Mouse (Mus musculus) cerebellum, postnatal 4 days (tissue): ENCODE measurements around the gene Otop2.

ENCODE experiments used
- DNase-seq, 2 experiments: peaks; one replicate each; pipeline ENCODE4 v3.0.0; 2022; ENCODE audit warnings: low spot score in 2 of 2, mixed read lengths in 1 of 2

Otop2 gene

GRCm38 (mm10) chr11:115275954-115276353 is 31.0 kb upstream of the Otop2 start:
- no peak for DNase-seq

- DNase-seq = peak; percentile 88 to 93
Observed at GRCm38 (mm10) chr11:115276780-115277603, 30.0 kb upstream of the Otop2 start, which contains the start of gene Fdxr. TSS of gene Fdxr (minus strand) at chr11:115277050.

DNA sequence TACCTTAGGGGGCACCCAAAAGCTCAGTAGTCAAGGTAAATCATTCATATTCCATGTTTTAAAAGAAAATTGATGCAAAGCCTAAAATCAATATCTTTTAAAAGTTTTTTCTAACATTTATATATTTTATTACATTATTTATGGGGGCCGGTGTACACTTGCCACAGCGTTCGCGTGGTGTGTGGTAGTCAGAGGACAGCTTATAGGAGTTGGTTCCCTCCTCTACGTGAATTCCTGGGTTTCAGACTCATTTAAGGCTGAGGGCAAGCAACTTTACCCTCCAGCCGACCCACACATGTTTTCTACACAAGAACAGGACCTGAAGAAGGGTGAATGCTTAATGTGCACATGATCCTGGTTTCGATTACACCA is 29.4 kb upstream of the Otop2 start:
- no peak for DNase-seq

GRCm38 (mm10) chr11:115278176-115278575 is 28.8 kb upstream of the Otop2 start:
- no peak for DNase-seq

DNA sequence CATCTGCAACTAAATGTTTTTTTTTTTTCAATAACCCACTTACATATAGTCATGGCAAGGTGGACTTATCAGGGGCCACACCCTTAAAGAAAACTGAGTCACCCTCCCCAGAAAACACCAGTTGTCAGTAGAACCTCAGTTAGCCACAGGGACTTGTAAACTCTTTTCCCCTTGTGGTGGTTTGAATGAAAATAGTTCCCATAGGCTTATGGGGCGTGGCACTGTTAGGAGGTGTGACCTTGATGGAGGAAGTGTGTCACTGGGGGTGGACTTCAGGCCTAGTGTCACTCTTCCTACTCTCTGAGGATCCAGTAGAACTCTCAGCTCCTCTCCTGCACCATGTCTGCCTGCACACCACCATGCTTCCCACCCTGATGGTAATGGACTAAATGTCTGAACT is 27.2 kb upstream of the Otop2 start:
- no peak for DNase-seq

DNA sequence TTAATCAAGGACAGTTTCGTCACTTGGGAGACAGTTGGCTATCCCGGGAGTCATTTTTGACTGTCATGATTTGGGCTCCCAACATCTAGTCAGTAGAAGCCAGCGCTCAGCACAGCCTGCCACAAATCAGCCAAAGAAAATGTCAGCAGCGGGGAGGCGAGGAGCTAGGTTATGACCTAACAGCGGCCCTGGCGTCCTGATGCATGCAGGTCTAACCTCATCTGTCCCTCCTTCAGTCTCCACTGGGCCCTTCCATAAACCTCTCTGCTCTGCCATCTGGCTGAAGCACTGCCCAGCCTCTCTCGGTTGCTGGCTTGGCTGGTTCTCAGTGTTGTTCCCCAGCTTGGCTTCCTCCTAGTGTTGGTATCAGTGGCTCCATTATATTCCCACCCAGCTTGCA is 24.7 kb upstream of the Otop2 start:
- no peak for DNase-seq

GRCm38 (mm10) chr11:115282723-115283485 is 24.1 kb upstream of the Otop2 start:
- no peak for DNase-seq

DNA sequence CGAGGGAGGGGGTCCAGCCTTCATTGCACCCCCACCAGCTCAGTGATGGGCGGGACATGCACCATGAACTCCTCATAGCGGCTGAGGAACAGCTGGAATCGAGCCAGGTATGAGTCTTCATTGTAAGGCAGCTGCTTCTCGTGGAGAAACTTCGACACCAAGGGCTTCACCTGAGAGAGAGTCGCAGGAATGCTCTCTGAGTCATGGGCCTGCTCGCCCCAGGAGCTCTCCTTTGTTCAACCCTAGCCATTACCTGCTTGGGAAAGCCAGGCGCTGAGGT is 23.5 kb upstream of the Otop2 start:
- no peak for DNase-seq

DNA sequence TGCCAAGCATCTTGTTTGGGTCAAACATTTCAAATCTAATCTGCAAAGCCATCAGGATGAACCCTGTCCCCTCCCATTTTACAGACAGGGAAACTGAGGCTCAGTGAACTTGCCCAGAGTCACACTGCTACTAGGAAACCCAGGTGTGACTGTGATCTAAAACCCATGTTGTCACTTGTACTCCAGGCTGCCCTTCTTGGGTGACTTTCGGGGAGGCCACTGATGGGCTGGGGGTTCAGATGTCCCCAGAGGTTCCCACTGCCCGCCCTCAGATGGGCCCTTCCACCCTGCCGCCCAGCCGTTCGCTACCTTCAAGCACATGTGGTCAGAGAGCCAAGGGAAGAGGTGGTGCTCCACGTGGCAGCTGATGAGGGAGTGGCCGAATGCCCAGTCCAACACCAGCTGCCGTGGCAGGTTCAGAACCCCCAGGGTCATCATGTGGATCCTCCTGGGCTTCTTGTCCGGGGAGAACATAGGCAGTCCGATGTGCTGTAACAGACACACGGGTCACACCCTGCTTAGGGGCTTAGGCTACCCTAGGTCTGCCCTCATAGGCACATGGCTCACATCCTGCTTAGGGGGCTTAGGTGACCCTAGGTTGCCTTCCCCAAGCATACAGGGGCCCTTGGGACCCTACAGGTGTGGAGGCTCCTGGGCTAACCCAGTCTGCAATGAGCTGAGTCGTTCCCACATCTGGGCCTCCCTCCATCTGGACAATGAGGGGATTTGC is 22.9 kb upstream of the Otop2 start:
- DNase-seq = no peak

DNA sequence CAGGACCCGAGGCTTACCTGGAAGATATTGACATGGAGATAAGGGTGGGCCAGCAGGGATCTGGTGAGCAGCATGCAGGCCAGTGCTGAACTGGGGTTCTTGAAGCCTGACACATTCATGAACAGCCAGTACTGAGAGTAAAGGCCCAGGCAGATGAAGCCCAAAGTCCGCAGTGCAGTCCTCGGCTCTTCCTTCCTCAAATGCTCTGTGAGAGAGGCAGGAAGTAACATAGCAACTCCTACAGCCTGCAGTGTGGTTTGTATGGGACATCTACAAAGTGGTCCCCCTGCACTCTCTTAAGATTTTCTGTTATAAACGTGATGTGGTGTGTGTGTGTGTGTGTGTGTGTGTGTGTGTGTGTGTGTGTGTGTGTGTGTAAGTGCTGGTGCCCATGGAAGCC is 21.7 kb upstream of the Otop2 start:
- no peak for DNase-seq

GRCm38 (mm10) chr11:115286201-115286993 is 20.6 kb upstream of the Otop2 start:
- no peak for DNase-seq

- DNase-seq = no peak
Observed at GRCm38 (mm10) chr11:115287386-115287785, 19.6 kb upstream of the Otop2 start.

DNA sequence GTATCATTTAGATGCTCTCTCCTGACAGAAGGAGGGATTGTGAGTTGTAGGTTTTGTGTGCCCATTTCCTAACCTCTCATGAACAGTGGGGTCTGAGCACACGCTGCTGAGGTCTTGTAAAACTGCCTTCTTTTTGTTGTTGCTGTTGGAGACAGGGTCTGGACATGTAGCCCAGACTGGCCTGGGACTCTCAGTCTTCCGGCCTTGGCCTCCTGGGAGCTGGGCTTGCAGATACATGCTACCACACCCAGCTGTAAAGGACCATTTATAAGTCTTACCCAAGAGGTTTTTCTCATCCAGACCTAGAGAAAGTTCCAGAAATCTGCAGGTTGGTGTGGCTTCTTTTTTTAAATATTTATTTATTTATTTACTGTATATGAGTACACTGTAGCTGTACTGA is 18.7 kb upstream of the Otop2 start:
- no peak for DNase-seq

DNA sequence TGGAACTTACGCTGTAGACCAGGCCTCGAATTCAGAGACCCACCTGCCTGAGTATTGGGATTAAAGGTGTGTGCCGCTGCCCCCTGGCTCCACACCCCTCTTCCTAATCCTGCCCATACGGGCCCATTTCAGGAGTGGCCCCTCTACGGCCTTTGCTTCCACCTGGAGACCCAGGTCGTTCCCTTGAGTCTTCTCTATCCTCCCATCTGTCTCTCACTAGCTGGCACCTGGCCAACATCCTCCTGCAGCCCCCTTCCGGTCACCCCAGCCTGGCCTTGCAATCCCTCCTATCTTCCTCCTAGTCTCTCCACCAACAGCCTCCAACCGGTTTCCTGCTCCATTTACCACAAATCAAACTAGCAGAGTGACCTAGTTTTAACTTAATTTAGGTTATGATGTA is 17.1 kb upstream of the Otop2 start:
- no peak for DNase-seq

DNA sequence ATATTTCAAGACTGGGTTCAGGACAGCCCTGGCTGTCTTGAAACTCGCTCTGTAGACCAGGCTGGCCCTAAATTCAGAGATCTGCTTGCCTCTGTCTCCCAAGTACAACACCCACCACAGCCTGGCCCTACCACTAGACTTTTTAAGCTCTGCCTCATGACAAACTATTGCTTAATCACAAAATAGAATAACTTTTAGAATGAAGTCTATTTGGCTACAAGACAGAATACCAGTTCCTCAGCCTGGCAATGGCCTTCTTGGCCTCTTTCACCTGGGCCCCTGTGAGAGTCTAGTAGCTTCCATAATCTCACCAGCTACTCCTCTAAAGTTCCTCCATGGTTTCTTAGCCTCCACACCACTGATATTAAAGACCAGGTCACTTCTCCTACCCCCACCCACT is 16.6 kb upstream of the Otop2 start:
- DNase-seq = no peak

GRCm38 (mm10) chr11:115290919-115291318 is 16.0 kb upstream of the Otop2 start:
- no peak for DNase-seq

- no peak for DNase-seq
Observed at GRCm38 (mm10) chr11:115291503-115291902, 15.5 kb upstream of the Otop2 start.

GRCm38 (mm10) chr11:115292631-115293375 is 14.2 kb upstream of the Otop2 start:
- no peak for DNase-seq

- DNase-seq = no peak
Observed at GRCm38 (mm10) chr11:115295939-115296338, 11.0 kb upstream of the Otop2 start.

- no peak for DNase-seq
Observed at GRCm38 (mm10) chr11:115296471-115297210, 10.3 kb upstream of the Otop2 start.
